Mouse (Mus musculus) midbrain, embryonic 11.5 days (tissue): ENCODE data around the gene Rcc1l. TPM values are rescaled to one million over a fixed set of nuclear protein-coding genes. Genes with fewer than 3 reads are reported as not detected.

Experiments used
- ATAC-seq: fragments of 200-750 bp; cut with Nextera tagmentation; 2 replicates; pipeline ENCODE4 v1.8.0; 2017; ENCODE audit warnings: moderate TSS enrichment, moderate library complexity; ENCODE audit not compliant: low FRiP score
- DNase-seq: peaks from one replicate; pipeline ENCODE4 v3.0.0; 2015; ENCODE audit warnings: low spot score; ENCODE audit errors: missing footprints
- H3K27ac ChIP-seq: fragments of 300-500 bp; sonication (generic); 2 replicates; pipeline ENCODE4 v1.5.1; 2014; ENCODE audit warnings: low read depth, low read length
- H3K27me3 ChIP-seq: fragments of 300-500 bp; sonication (generic); 2 replicates; pipeline ENCODE4 v1.6.1; 2014; ENCODE audit warnings: mild to moderate bottlenecking, low read length, moderate library complexity, mixed read lengths; ENCODE audit not compliant: control insufficient read depth, insufficient read depth
- H3K36me3 ChIP-seq: fragments of 300-500 bp; sonication (generic); 2 replicates; pipeline ENCODE4 v1.6.1; 2014; ENCODE audit warnings: mild to moderate bottlenecking, low read length, moderate library complexity, mixed read lengths; ENCODE audit not compliant: control insufficient read depth, insufficient read depth
- H3K4me1 ChIP-seq: fragments of 300-500 bp; sonication (generic); 2 replicates; pipeline ENCODE4 v1.6.1; 2014; ENCODE audit warnings: low read length; ENCODE audit not compliant: control insufficient read depth, insufficient read depth
- H3K4me2 ChIP-seq: fragments of 300-500 bp; sonication (generic); 2 replicates; pipeline ENCODE4 v1.6.1; 2014; ENCODE audit warnings: mild to moderate bottlenecking, moderate library complexity
- H3K4me3 ChIP-seq: fragments of 300-500 bp; sonication (generic); 2 replicates; pipeline ENCODE4 v1.5.1; 2014; ENCODE audit warnings: low read depth, low read length
- H3K9ac ChIP-seq: fragments of 300-500 bp; sonication (generic); 2 replicates; pipeline ENCODE4 v1.6.1; 2014; ENCODE audit warnings: low read length
- H3K9me3 ChIP-seq: fragments of 300-500 bp; sonication (generic); 2 replicates; pipeline ENCODE4 v1.6.1; 2016; ENCODE audit warnings: low read length; ENCODE audit not compliant: control insufficient read depth
- WGBS: fragments of 180-500 bp; shearing (Covaris S2); extraction: QIAGEN DNeasy Blood & Tissue Kit; methylation state at CpG from one replicate; pipeline ENCODE4 v1.1.7; 2014; 5-methylcytosine and 5-hydroxymethylcytosine counted together
- polyA plus RNA-seq: library from polyadenylated mRNA; unstranded; fragments of >200 nt; fragmentation: Nextera tagmentation; extraction: Ambion mirVana; gene quantifications from 2 replicates; pipeline ENCODE4 v1.2.1, GENCODE M21; 2014

Gene Rcc1l
- polyA plus RNA-seq, 1 experiment from 2014 or later, result 27.5 TPM

DNA sequence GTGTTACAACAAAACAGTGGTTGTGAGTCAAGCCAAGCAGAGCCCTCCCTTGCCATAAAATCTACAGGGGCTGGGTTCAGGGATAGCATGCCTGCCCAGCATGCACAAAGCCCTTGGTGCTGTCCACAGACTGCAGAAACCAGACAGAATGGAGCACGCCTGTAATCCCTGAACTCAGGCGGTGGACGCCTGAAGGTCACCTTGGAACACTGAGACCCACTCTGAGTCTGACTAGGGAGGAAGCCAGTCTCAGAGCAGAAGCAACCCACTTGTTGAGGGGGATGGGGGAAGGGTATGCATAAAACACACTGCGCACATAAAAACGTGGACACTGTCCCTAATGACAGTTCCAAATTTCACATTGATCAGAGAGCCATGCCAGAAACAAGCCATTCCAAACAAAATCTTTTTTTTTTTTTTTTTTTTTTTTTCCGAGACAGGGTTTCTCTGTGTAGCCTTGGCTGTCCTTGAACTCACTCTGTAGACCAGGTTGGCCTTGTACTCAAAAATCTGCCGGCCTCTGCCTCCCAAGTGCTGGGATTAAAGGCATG, 20.6 kb downstream of the Rcc1l start:
- H3K27ac ChIP-seq, result no peak overlapping the region
- DNase-seq (no peak), ATAC-seq (no peak)
- H3K4me3 ChIP-seq, result no peak overlapping the region
- no peaks in the 10 kb centered on the region for H3K9me3 ChIP-seq
- 92% methylated on average over 7 of the region's 7 CpGs for WGBS
- H3K4me1 ChIP-seq, result no peaks in the 10 kb centered on the region
- no peaks in the 10 kb centered on the region for H3K27me3 ChIP-seq
- no peak overlapping the region for H3K9ac ChIP-seq
- H3K4me2 ChIP-seq, result no peak overlapping the region
- peaks cover 24% of the 10 kb centered on the region for H3K36me3 ChIP-seq

DNA sequence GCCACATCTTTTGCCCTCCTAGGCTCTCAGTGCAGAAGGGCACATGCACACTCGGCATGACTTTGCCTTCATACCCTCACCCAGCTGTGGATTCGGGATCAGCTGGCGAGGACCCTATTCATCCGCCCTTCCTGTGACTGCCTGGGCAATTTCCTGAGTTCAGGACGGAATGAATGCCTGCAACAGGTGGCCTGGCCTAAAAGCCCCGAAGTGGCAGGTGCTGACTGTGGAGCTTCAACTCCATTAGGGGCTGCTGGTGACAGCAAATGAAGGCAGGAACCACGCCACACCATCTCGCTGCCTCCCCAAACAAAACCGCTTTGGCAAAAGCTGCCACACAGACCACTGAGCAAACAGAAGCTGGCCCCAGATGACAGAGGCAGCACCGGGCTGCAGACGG, 24.7 kb downstream of the Rcc1l start:
- Histone ChIP-seq H3K27me3 (no peaks in the 10 kb centered on the region), H3K9me3 (no peaks in the 10 kb centered on the region), H3K4me3 (no peak overlapping the region), H3K27ac (no peak overlapping the region), H3K4me1 (no peaks in the 10 kb centered on the region), H3K36me3 (peaks cover 26% of the 10 kb centered on the region), H3K4me2 (no peak overlapping the region), H3K9ac (no peak overlapping the region)
- 97% methylated on average over 11 of the region's 11 CpGs for WGBS
- no peak for DNase-seq
- ATAC-seq, result no peak

DNA sequence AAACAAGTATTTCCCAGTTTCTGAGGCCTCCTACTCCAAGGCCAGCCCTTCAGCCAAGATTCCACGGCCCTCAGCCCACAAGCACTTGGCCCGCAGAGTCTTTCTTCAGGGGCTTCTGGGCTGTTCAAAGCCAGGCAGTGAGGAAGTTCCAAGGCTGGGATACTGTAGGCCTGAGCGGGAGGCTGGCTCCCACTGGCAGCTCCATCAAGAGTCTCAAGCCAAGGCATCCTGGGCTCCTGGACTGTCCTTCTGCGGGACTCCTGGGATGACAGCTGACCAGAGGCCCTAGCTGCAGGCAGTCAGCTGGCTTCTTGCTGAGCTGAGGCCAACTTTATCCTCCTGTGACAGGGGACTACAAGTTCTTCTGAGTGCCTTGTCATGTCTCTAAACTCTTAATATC, 28.4 kb downstream of the Rcc1l start:
- H3K27me3 ChIP-seq, result no peaks in the 10 kb centered on the region
- H3K9ac ChIP-seq, result no peak overlapping the region
- H3K36me3 ChIP-seq, result peaks cover 7% of the 10 kb centered on the region

DNA sequence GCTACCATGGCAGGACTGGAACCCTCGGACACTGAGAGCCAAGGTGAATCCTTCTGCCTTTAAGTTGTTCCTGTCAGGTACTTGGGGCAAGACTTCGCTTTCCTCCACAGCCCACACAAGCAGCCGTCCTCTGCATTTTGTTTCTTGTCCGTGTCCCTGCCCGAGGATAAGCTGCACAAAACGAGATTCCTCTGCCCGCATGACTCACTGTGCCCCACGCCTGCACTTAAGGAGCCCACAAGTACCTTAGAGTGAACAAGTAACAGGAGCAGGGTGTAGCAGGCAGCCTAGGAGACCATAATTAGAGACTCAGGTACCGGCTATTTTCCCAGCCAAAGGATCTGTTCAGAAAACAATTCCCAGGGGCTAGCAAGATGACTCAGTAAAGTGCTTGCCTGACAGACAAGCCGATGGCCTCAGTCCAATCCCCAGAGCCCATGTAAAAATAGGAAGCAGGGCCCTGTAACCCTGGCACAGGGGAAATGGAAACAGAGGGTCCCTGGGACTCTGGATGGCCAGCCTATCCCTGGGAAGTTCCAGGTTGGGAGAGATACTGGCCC, 29.3 kb downstream of the Rcc1l start:
- DNase-seq, result no peak
- Histone ChIP-seq H3K4me3 (no peak overlapping the region), H3K27ac (no peak overlapping the region), H3K4me1 (no peaks in the 10 kb centered on the region), H3K4me2 (no peak overlapping the region), H3K36me3 (peaks cover 9% of the 10 kb centered on the region), H3K27me3 (no peaks in the 10 kb centered on the region), H3K9me3 (no peaks in the 10 kb centered on the region), H3K9ac (no peak overlapping the region)
- no peak for ATAC-seq
- WGBS, result 90% methylated on average over 10 of the region's 10 CpGs

More for the DNA sequence above, 28.4 kb downstream of the Rcc1l start:
- WGBS, result 90% methylated on average over 4 of the region's 4 CpGs
- Histone ChIP-seq H3K4me1 (no peaks in the 10 kb centered on the region), H3K4me2 (no peak overlapping the region), H3K27ac (no peak overlapping the region), H3K4me3 (no peak overlapping the region), H3K9me3 (no peaks in the 10 kb centered on the region)
- ATAC-seq (no peak), DNase-seq (no peak)

DNA sequence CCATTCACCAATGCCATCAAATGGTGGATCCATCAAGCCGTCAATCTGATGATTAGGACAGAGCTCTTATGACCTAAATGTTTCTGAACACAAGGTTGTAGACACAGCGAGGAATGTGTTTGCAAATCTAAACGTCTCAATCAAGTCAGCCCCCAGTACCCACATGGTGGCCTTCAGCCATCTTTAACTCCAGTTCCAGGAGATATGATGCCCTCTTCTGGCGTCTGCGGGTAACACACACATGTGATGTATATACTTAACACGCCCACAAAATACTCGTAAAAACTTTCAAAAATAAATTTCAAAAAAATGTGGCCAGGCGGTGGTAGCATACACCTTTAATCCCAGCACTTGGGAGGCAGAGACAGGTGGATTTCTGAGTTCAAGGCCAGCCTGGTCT, 31.6 kb downstream of the Rcc1l start:
- Histone ChIP-seq H3K4me1 (no peaks in the 10 kb centered on the region), H3K27me3 (no peaks in the 10 kb centered on the region), H3K36me3 (peaks cover 4% of the 10 kb centered on the region), H3K4me2 (no peak overlapping the region), H3K9ac (no peak overlapping the region), H3K27ac (no peak overlapping the region), H3K9me3 (no peaks in the 10 kb centered on the region), H3K4me3 (no peak overlapping the region)
- ATAC-seq (no peak), DNase-seq (no peak)
- WGBS, result 91% methylated on average over 8 of the region's 8 CpGs

DNA sequence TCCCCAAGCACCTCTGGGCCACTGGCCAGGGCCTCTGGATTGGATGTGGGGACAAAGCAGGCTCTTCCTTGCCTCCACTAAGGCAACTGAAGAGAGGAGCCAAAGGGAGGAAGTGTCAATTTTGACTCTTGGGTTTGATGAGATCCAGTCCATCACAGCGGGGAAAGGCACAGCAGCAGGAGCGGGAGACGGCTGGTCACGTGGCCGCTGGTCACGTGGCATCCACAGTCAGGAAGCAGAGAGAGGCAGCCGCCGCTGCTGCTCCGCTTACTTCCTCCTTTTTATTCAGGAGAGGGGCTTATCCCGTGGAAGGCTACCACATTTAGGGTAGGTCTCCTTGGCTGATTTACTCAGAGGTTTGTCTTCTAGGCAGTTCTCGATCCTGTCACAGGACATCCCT, 34.2 kb downstream of the Rcc1l start:
- no peak overlapping the region for H3K9ac ChIP-seq
- 83% methylated on average over 11 of the region's 11 CpGs for WGBS
- H3K36me3 ChIP-seq, result peaks cover 2% of the 10 kb centered on the region; the same call in 1 of the 2 replicates
- H3K4me3 ChIP-seq, result no peak overlapping the region
- no peaks in the 10 kb centered on the region for H3K4me1 ChIP-seq
- no peak for DNase-seq
- ATAC-seq, result no peak
- no peak overlapping the region for H3K27ac ChIP-seq
- no peak overlapping the region for H3K4me2 ChIP-seq
- no peaks in the 10 kb centered on the region for H3K9me3 ChIP-seq
- H3K27me3 ChIP-seq, result no peaks in the 10 kb centered on the region

DNA sequence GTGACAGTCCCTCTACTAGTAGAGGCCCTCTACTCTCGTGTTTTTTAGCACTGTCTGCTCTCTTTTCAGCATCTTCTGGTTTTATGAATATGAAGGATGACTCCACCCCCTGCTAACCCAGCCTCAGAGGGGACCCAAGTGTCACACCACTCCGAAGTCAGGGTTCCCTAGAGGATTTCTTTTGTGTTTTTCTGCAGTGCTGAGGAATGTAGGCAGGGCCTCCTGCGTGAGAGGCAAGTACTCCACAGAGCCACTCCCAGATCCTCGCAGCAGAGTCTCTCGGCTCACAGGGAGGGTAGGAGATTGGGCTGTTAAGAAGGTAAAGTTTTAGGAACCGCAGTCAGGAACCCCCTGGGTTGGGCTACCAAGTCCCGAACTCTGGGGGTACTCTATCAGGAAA, 35.3 kb downstream of the Rcc1l start:
- Histone ChIP-seq H3K27me3 (no peaks in the 10 kb centered on the region), H3K4me2 (no peak overlapping the region), H3K4me1 (no peaks in the 10 kb centered on the region), H3K9me3 (no peaks in the 10 kb centered on the region), H3K36me3 (peaks cover 2% of the 10 kb centered on the region; the same call in 1 of the 2 replicates), H3K9ac (no peak overlapping the region), H3K27ac (no peak overlapping the region), H3K4me3 (no peak overlapping the region)
- WGBS, result 77% methylated on average over 7 of the region's 7 CpGs
- ATAC-seq, result no peak
- DNase-seq, result no peak

DNA sequence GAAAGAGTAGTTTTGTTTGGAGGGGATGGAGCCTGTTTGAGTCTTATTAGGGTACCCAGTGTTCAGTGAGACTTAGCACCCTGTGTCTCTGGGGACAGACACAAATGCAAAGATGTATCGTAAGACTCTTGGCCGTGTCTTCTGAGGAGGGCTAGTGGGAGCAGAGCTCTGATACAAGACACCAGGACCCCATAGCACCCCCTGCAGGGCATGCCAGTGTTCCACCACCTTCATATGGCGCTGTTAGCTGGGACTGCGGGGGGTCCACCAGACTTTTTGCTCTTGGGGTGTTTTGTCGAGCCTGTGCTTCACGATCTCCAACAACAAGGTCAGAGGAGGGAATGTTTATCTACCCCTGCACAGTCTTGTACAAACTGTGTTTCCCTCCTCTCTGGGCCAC, 37.1 kb downstream of the Rcc1l start:
- Histone ChIP-seq H3K9me3 (no peaks in the 10 kb centered on the region), H3K4me1 (no peaks in the 10 kb centered on the region), H3K27me3 (no peaks in the 10 kb centered on the region), H3K9ac (no peak overlapping the region), H3K36me3 (peaks cover 2% of the 10 kb centered on the region; the same call in 1 of the 2 replicates), H3K27ac (no peak overlapping the region), H3K4me2 (no peak overlapping the region), H3K4me3 (no peak overlapping the region)
- 89% methylated on average over 6 of the region's 6 CpGs for WGBS
- no peak for DNase-seq
- no peak for ATAC-seq

DNA sequence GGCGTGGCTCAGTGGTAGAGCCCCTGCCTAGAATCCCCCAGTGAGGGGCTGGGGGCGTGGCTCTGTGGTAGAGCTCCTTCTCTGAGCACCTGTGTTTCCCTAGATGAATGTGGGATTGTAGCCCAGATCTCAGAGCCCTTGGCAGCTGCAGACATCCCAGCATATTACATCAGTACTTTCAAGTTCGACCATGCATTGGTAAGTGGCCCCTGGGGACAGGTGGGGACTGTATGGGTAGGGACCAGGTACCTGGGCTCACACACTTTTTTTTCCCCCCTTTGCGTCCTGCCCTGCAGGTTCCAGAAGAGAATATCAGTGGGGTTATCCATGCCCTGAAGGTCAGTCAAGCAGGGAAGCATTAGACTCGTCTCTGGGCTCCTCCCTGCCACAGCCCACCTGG, 38.6 kb downstream of the Rcc1l start:
- Histone ChIP-seq H3K36me3 (peaks cover 5% of the 10 kb centered on the region; the same call in 1 of the 2 replicates), H3K9ac (no peak overlapping the region), H3K9me3 (peaks cover 3% of the 10 kb centered on the region), H3K4me3 (no peak overlapping the region), H3K27me3 (no peaks in the 10 kb centered on the region), H3K4me1 (no peaks in the 10 kb centered on the region), H3K4me2 (no peak overlapping the region), H3K27ac (no peak overlapping the region)
- WGBS, result 94% methylated on average over 4 of the region's 5 CpGs
- DNase-seq (no peak), ATAC-seq (no peak)
